Mouse (Mus musculus): Measurements from ENCODE around the gene Mmp9. TPM values are rescaled to one million over a fixed set of nuclear protein-coding genes. Genes with fewer than 3 reads are reported as not detected.

The Mmp9 gene
- polyA plus RNA-seq, 1 experiment from 2014 or later, result 5.9 TPM

DNA sequence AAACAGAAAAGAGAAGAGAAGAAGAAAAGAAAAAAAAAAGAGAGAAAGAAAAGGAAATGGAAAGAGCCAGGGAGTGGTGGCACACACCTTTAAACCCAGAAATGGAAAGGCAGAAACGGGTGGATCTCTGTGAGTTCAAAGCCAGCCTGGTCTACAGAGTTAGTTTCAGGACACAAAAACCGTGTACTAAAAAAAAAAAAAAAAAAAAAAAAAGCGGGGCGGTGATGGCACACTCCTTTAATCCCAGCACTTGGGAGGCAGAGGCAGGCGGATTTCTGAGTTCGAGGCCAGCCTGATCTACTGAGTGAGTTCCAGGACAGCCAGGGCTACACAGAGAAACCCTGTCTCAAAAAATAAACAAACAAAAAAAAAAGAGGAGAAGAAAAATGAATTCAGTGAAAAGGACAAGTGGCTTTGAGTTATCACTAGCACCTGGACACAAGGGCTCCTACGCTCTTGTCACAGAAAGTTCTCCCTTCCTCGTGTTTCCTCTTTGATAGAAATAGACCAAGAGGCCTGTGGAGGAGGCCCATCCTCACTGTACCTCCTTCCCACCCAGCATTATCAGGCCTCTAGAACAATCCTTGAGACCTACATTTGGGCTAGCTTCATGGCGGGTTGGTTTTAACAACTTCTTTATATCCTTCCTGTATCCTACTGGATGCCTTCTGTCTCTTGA, 27.7 kb upstream of the Mmp9 start:
- Histone ChIP-seq H3K4me2 (peak overlapping the region; percentile 91), H3K36me3 (replicated peaks) (peaks cover 16% of the 10 kb centered on the region), H3K9me3 (replicated peaks) (no peaks in the 10 kb centered on the region), H3K27me3 (no peaks in the 10 kb centered on the region), H3K9ac (peak overlapping the region; percentile 96; the same call in 1 of the 2 replicates), H3K27ac (replicated peaks) (peak overlapping the region; percentile 96), H3K4me3 (replicated peaks) (peak overlapping the region; percentile 99; the same call in 1 of the 2 replicates), H3K4me1 (replicated peaks) (peaks cover 48% of the 10 kb centered on the region)
- 59% methylated on average over 9 of the region's 9 CpGs for WGBS (ENCODE audit: insufficient replicate concordance)
- no peak for ATAC-seq (ENCODE audit: insufficient read depth)

DNA sequence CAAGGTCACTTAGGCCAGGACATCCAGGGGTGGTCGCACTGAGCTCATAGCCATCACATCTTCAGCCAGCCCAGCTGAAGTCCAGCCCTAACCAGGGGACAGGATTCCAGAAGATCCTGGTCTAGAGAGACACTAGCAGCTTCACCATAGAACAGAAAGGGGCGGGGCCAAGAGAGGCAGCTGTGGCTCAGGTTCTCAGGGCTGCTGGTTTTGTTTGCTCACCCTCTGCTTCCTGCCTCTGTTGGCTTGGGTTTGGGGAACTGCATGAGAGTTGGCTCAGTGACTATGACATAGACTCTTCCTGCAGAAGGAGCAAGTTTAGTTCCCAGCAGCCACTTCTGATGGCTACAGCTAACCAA, 27.2 kb upstream of the Mmp9 start:
- Histone ChIP-seq H3K9ac (no peak overlapping the region), H3K4me2 (peak overlapping the region; percentile 91; the same call in 1 of the 2 replicates), H3K27ac (replicated peaks) (peak overlapping the region; percentile 96; the same call in 1 of the 2 replicates), H3K27me3 (no peaks in the 10 kb centered on the region), H3K36me3 (replicated peaks) (peaks cover 11% of the 10 kb centered on the region), H3K4me1 (replicated peaks) (peaks cover 48% of the 10 kb centered on the region), H3K4me3 (replicated peaks) (no peak overlapping the region), H3K9me3 (replicated peaks) (no peaks in the 10 kb centered on the region)
- WGBS (ENCODE audit: insufficient replicate concordance), result 33% methylated on average over 2 of the region's 2 CpGs
- ATAC-seq (ENCODE audit: insufficient read depth), result no peak

DNA sequence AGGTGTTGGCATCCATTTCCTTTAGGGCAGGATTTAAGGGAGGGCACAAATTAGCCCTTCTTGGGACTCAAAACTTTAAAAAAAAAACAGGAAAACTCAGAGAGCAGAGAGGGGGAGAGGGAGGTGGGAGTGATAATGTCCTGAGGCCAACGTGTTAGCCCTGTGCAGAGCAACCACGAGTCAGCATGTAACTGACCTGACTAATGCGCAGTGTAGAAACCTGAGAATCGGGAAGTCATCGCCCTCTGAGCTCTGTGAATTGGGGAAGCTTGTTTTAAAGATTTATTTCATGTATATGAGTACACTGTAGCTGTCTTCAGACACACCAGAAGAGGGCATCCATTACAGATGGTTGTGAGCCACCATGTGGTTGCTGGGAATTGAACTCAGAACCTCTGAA, 23.8 kb upstream of the Mmp9 start:
- WGBS (ENCODE audit: insufficient replicate concordance), result 38% methylated on average over 5 of the region's 5 CpGs
- no peak overlapping the region for H3K9ac ChIP-seq
- no peak overlapping the region for H3K27ac ChIP-seq (replicated peaks)
- peaks cover 29% of the 10 kb centered on the region for H3K4me1 ChIP-seq (replicated peaks)
- peaks cover 10% of the 10 kb centered on the region; the same call in 1 of the 2 replicates for H3K36me3 ChIP-seq (replicated peaks)
- H3K4me3 ChIP-seq (replicated peaks), result no peak overlapping the region
- no peak overlapping the region for H3K4me2 ChIP-seq
- no peak for ATAC-seq (ENCODE audit: insufficient read depth)
- no peaks in the 10 kb centered on the region for H3K9me3 ChIP-seq (replicated peaks)
- H3K27me3 ChIP-seq, result no peaks in the 10 kb centered on the region

DNA sequence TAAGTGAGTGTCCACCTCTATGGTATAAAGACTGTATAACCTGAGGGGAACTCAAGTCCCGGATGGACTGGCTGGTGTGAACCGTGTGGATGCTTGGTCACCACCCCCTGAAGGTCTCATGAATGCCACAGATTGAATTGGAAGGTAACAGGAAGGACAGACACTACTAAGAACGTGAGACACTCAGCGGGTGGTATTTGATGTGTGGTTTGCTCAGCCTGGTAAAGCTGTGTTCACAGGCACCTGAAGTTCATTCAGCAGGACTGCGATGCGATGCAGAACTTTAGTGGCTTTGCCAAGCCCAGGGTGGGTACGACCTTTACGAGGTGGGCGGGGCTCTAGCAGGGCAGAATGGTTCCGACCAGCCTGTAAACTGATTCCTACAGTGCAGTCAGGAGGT, 23.2 kb upstream of the Mmp9 start:
- H3K36me3 ChIP-seq (replicated peaks), result peaks cover 10% of the 10 kb centered on the region; the same call in 1 of the 2 replicates
- no peaks in the 10 kb centered on the region for H3K9me3 ChIP-seq (replicated peaks)
- H3K9ac ChIP-seq, result no peak overlapping the region
- ATAC-seq (ENCODE audit: insufficient read depth), result no peak
- H3K27ac ChIP-seq (replicated peaks), result no peak overlapping the region
- H3K4me3 ChIP-seq (replicated peaks), result no peak overlapping the region
- H3K4me2 ChIP-seq, result no peak overlapping the region
- H3K27me3 ChIP-seq, result no peaks in the 10 kb centered on the region
- 67% methylated on average over 10 of the region's 10 CpGs for WGBS (ENCODE audit: insufficient replicate concordance)
- H3K4me1 ChIP-seq (replicated peaks), result peaks cover 24% of the 10 kb centered on the region

DNA sequence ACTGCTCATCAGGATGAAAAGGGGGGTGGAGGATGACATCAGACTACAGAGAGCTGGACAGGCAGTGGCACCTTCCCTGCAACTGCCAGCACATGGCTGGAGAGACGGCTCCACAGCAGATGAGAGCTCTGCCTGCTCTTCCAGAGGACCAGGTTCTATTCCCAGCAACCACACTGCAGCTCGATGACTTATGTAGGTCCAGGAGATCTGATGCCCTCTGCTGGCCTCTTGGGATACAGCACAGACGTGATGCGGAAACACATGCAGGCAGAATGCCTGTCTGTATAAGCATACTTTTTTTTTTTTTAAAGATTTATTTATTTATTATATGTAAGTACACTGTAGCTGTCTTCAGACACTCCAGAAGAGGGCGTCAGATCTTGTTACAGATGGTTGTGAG, 22.3 kb upstream of the Mmp9 start:
- Histone ChIP-seq H3K4me2 (no peak overlapping the region), H3K9me3 (replicated peaks) (no peaks in the 10 kb centered on the region), H3K27me3 (no peaks in the 10 kb centered on the region), H3K36me3 (replicated peaks) (peaks cover 10% of the 10 kb centered on the region; the same call in 1 of the 2 replicates), H3K27ac (replicated peaks) (no peak overlapping the region), H3K4me1 (replicated peaks) (peaks cover 14% of the 10 kb centered on the region), H3K9ac (no peak overlapping the region), H3K4me3 (replicated peaks) (no peak overlapping the region)
- no peak for ATAC-seq (ENCODE audit: insufficient read depth)
- 69% methylated on average over 4 of the region's 5 CpGs for WGBS (ENCODE audit: insufficient replicate concordance)

DNA sequence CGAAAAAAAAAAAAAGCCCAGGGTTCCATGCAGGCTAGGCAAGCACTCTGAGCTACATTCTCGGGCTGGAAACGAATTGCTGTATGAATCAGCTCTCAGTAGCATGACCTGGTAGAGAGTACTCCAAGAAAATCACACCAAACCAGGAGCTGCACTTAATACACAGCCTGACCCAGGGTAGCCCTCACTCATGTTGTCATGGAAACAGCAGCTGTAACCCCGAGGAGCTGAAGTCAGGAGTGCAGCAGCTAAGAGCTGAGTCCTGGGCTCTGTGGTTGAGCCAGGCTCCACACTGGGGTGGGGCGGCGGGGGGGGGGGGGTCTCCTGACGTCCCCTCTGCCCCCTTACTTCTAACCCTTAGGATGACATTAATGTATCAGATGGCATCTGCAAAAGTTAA, 18.6 kb upstream of the Mmp9 start:
- WGBS (ENCODE audit: insufficient replicate concordance), result 50% methylated on average over 7 of the region's 7 CpGs
- Histone ChIP-seq H3K4me3 (replicated peaks) (no peak overlapping the region), H3K9ac (no peak overlapping the region), H3K27ac (replicated peaks) (no peak overlapping the region), H3K4me1 (replicated peaks) (no peaks in the 10 kb centered on the region), H3K9me3 (replicated peaks) (no peaks in the 10 kb centered on the region), H3K4me2 (no peak overlapping the region), H3K36me3 (replicated peaks) (peaks cover 10% of the 10 kb centered on the region; the same call in 1 of the 2 replicates), H3K27me3 (peaks cover 11% of the 10 kb centered on the region; the same call in 1 of the 2 replicates)
- no peak for ATAC-seq (ENCODE audit: insufficient read depth)

DNA sequence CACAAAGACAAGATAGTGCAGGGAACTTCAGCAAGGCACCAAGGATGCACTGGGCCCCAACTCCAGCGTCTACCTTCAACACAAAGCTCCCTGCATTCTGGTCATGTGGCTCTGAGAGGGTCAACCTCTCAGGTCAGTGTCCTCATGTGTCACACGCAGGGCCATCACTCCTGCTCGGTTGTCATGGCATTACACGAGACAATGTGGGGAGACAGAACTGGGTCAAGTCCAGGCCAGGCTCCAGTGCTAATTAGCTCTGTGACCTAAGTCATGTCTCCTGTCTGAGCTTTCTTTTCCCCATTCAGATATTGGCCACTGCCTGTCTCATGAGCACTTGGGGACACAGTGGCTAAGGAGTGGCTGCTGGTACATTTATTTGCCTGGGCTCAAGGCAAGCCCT, 17.3 kb upstream of the Mmp9 start:
- no peaks in the 10 kb centered on the region for H3K4me1 ChIP-seq (replicated peaks)
- no peak overlapping the region for H3K4me2 ChIP-seq
- H3K4me3 ChIP-seq (replicated peaks), result no peak overlapping the region
- H3K9ac ChIP-seq, result no peak overlapping the region
- no peaks in the 10 kb centered on the region for H3K9me3 ChIP-seq (replicated peaks)
- H3K27ac ChIP-seq (replicated peaks), result no peak overlapping the region
- ATAC-seq (ENCODE audit: insufficient read depth), result no peak
- WGBS (ENCODE audit: insufficient replicate concordance), result 63% methylated on average over 4 of the region's 4 CpGs
- H3K27me3 ChIP-seq, result peaks cover 13% of the 10 kb centered on the region
- H3K36me3 ChIP-seq (replicated peaks), result peaks cover 10% of the 10 kb centered on the region; the same call in 1 of the 2 replicates

DNA sequence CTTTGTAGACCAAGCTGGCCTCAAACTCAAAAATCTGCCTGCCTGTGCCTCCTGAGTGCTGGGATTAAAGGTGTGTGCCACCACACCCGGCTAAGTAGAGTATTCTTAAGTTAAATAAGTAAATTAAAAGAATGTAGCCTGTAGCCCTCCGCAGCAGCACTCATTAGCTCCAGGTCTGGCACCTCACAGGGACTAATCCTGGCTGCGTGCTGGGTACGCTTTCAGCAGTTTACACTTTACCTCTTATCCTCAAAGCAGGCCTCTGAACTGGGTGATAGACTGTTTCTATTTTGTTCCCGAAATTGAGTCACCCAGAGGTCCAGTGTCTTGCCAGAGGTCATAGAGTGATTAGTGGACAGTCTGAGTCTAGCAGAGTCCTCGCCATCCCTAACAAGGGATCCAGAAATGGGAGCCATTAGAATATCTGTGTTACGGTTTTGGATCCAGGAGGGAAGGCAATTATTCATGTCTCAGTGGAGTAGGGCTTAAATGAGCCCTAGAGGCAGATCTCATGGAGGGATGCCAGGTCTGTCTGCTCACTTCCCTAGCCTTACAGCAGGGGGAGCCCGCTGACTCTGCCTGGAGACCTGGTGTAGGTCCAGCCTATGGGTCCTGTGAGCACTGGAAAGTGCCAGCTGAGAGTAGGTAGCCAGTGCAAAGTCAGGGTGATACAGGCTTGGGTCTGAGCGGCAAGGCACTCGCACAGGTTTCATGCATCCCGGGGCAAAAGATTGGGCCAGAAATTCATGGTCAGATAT, 16.3 kb upstream of the Mmp9 start:
- 30% methylated on average over 11 of the region's 11 CpGs for WGBS (ENCODE audit: insufficient replicate concordance)

DNA sequence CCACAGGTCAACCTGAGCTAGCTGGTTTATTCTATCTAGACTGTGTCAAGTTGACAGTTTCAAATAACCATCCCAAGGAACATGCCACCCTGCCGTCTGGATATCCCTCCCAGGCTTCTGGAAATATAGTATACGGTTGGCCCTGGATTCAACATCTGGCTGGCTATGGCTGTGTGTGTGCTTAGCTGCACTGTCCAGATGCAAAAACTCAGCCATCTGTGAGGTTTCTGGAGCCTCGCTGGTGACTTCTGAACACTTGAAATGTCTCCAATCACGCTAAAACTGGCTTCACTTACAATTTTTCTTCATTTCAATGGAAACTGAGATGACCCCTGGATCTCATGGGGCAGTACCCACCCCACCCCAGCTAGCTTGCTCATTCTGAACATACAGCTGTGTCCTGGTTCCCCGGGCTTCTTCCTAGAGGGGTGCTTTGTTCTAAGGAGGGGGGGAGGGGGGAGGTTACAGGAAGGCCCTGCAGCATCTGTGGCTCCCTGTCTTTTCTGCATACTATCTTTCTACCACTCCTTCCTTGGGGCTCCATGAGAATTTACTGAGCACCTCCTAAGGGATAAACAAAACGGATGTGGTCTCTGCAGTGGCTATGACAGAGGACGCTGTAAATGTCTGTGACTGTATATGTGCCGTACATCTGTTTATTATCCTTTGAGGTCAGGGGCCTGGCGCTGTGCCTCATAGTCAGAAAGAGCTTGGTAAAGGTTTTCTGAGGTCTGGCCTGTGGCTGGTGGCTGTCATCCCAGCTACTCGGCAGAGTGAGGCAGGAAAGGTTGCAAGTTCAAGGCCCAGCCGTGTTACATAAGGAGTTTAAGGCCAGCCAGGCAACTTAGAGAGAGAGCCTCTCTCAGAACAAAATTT, 9.6 kb upstream of the Mmp9 start:
- no peaks in the 10 kb centered on the region for H3K4me1 ChIP-seq (replicated peaks)
- no peak overlapping the region for H3K4me3 ChIP-seq (replicated peaks)
- H3K27ac ChIP-seq (replicated peaks), result no peak overlapping the region
- 39% methylated on average over 11 of the region's 11 CpGs for WGBS (ENCODE audit: insufficient replicate concordance)
- no peaks in the 10 kb centered on the region for H3K9me3 ChIP-seq (replicated peaks)
- no peaks in the 10 kb centered on the region for H3K36me3 ChIP-seq (replicated peaks)
- no peak for ATAC-seq (ENCODE audit: insufficient read depth)
- H3K27me3 ChIP-seq, result peaks cover 84% of the 10 kb centered on the region
- no peak overlapping the region for H3K9ac ChIP-seq
- no peak overlapping the region for H3K4me2 ChIP-seq

More for the DNA sequence above, 16.3 kb upstream of the Mmp9 start:
- Histone ChIP-seq H3K36me3 (replicated peaks) (peaks cover 6% of the 10 kb centered on the region; the same call in 1 of the 2 replicates), H3K9ac (no peak overlapping the region), H3K27me3 (peaks cover 22% of the 10 kb centered on the region), H3K9me3 (replicated peaks) (no peaks in the 10 kb centered on the region), H3K4me2 (no peak overlapping the region), H3K4me3 (replicated peaks) (no peak overlapping the region), H3K4me1 (replicated peaks) (no peaks in the 10 kb centered on the region), H3K27ac (replicated peaks) (no peak overlapping the region)
- ATAC-seq (ENCODE audit: insufficient read depth), result peak; percentile 47; the same call in 1 of the 2 replicates

DNA sequence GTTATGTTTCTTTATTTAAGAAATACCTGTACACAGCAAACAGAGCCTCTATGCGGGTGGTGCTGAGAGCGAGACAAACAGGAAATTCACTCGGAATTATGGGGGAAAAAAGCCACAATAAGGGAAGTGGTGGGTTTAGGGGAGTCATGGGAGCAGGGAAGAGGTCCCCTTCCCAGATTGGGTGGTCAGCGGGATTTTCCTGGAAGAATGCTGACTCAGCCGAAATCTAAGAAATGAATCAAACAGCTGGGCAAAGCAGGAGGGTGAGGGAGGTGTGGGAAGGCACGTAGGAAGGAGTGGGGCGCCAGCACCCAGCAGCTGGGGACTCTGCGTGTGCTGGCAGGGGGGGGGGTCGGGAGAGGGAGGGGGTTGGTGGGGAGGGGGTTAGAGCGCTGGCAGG, 7.0 kb upstream of the Mmp9 start:
- no peak for ATAC-seq (ENCODE audit: insufficient read depth)
- Histone ChIP-seq H3K27me3 (peaks cover 94% of the 10 kb centered on the region), H3K4me1 (replicated peaks) (peaks cover 3% of the 10 kb centered on the region; the same call in 1 of the 2 replicates)

DNA sequence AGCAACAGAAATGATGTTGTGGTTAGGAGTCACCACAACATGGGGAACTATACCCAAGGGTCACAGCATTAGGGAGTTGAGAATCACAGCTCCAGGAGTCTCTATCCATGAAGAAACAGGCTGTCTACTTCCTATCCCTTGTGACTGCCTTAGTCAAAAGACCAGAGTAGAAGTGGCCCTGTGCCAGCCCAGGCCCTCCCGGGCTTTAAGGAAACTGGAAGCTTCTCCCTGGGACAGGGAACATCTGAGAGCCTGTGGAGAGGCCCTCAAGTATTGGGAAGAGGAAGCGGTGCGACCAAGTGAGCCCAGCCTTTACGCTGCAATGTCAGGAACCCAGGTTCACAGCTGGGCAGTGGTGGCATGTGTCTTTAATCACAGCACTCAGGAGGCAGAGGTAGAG, 4.6 kb upstream of the Mmp9 start:
- 46% methylated on average over 4 of the region's 4 CpGs for WGBS (ENCODE audit: insufficient replicate concordance)
- no peaks in the 10 kb centered on the region for H3K36me3 ChIP-seq (replicated peaks)
- H3K9ac ChIP-seq, result no peak overlapping the region
- peaks cover 10% of the 10 kb centered on the region; the same call in 1 of the 2 replicates for H3K4me1 ChIP-seq (replicated peaks)
- H3K27me3 ChIP-seq, result peaks cover 100% of the 10 kb centered on the region
- no peak overlapping the region for H3K4me3 ChIP-seq (replicated peaks)
- no peaks in the 10 kb centered on the region for H3K9me3 ChIP-seq (replicated peaks)
- H3K4me2 ChIP-seq, result no peak overlapping the region
- no peak for ATAC-seq (ENCODE audit: insufficient read depth)
- H3K27ac ChIP-seq (replicated peaks), result no peak overlapping the region

More for the DNA sequence above, 7.0 kb upstream of the Mmp9 start:
- Histone ChIP-seq H3K36me3 (replicated peaks) (no peaks in the 10 kb centered on the region), H3K27ac (replicated peaks) (no peak overlapping the region), H3K4me2 (no peak overlapping the region), H3K9ac (no peak overlapping the region), H3K4me3 (replicated peaks) (no peak overlapping the region), H3K9me3 (replicated peaks) (no peaks in the 10 kb centered on the region)
- 26% methylated on average over 10 of the region's 10 CpGs for WGBS (ENCODE audit: insufficient replicate concordance)
